Mouse (Mus musculus): ENCODE results near the gene Piezo1.

- no peak for TF ChIP-seq CTCF (IDR thresholded peaks at IDR 0.05; ENCODE audit: low read depth)
- TF ChIP-seq EP300 (IDR thresholded peaks at IDR 0.05; ENCODE audit: low read depth), result no peak
These were observed 90.3 kb downstream of the Piezo1 start, which contains the start of gene Snai3 for GRCm38 (mm10) chr8:122460524-122461472.
